Mouse (Mus musculus) left cerebral cortex, postnatal 25 days (tissue): ENCODE results near the gene Megf11. TPM values are rescaled to one million over a fixed set of nuclear protein-coding genes. Genes with fewer than 3 reads are reported as not detected.

ENCODE experiments used
- microRNA-seq, 2 experiments: library from miRNA; unstranded; fragments of <30 nt; microRNA quantifications; one replicate each; pipeline ENCODE4 v1.2.0; 2022
- total RNA-seq, 2 experiments: library from RNA; stranded (reverse); gene quantifications; 2 replicates each; pipeline ENCODE4 v1.2.3; 2021

Gene Megf11
- total RNA-seq, 2 experiments from 2014 or later: 12.9 to 15.2 TPM

Small RNA genes within 50 kb of the gene (microRNA-seq; reads per million reads assigned to microRNA genes)
- 0 reads per million in 2 experiments for gene Gm47308

Other genes starting within 250 kb of the Megf11 start
- 1 to 10 TPM; 2.5 to 4.6 TPM for gene Zwilch, start 212.5 kb upstream of the Megf11 start, total RNA-seq
- 100 to 1,000 TPM; 485 to 487 TPM for gene Rpl4, start 212.3 kb upstream of the Megf11 start, total RNA-seq
- gene Snapc5, start 206.4 kb upstream of the Megf11 start, total RNA-seq: 10 to 100 TPM; 21.5 to 22.7 TPM
- 1 to 10 TPM; 2.1 to 4.6 TPM for gene Uchl4, start 150.4 kb upstream of the Megf11 start, total RNA-seq
- gene Map2k1, start 132.0 kb upstream of the Megf11 start, total RNA-seq: 100 to 1,000 TPM; 286 to 290 TPM
- gene Tipin, start 104.0 kb upstream of the Megf11 start, total RNA-seq: 10 to 100 TPM; 14.9 to 16.7 TPM
- 10 to 100 TPM; 27.7 to 31.1 TPM for gene Dis3l, start 44.3 kb upstream of the Megf11 start, total RNA-seq